Mouse (Mus musculus) right cerebral cortex, postnatal 14 days (tissue): ENCODE measurements at regions not wholly inside any gene's neighbourhood (a gene's known extent, or its start where the extent isn't known, plus 50 kb on each side); places are given as distances from the start of the nearest gene placed in this dataset.
A peak's percentile ranks its signal among the peaks of the same experiment; 100 is the strongest.
"Not testable (repeated sequence)": the region's sequence is repeated elsewhere in the genome, so short reads cannot be mapped to it uniquely, and the experiment has no call there.

Experiments used
- DNase-seq: peaks from one replicate; pipeline ENCODE4 v3.0.0; 2022

DNA sequence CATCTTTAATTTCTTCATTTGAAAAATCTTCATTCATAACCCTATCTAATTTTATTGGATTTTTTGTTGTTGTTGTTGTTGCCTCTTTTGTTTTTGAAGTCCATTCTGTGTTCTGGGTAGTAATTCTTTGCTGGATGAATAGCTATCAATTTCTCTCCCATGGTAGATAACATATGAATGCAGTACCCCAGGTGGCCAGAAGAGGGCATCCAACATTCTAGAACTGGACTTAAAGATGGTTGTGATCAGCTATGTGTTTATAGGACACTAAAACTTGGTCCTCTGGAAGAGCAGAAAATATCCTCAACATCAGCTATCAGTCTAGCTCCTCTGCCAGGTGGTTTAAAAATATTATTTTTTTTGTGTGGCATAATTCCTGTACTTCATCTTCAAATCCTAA, 73.0 kb downstream of the Prl2c3 start:
- not testable (repeated sequence) for DNase-seq

DNA sequence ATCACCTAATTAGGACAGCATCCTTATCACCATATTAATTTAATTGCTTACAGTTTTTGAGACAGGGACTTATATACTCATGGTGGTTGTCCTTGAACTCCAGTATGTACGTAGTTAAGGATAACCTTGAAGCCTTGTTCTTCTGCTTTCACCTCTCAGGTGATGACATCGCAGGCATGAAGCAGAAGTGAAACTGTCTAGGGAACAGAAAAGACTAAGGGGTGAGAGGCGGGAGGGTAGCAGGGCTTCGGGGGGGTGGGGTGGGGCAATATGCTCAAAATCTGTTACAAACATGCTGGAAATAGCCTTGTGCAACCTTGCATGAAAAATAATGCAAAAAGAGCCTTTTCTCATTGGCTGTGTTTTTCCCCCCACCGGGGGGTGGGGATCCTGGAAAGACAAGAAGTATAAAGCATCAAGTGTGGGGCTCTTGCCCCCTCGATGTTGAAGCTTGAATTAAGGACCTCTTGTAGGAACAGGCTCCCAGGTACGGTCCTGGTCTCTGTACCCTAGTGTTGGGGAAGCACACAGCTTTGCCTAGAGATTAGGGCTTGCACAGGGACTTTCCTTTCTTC, 81.8 kb downstream of the Prl2c3 start:
- DNase-seq: not testable (repeated sequence)

GRCm38 (mm10) chr13:12711471-12712273, 88.2 kb downstream of the Prl2c3 start:
- no peak for DNase-seq

DNA sequence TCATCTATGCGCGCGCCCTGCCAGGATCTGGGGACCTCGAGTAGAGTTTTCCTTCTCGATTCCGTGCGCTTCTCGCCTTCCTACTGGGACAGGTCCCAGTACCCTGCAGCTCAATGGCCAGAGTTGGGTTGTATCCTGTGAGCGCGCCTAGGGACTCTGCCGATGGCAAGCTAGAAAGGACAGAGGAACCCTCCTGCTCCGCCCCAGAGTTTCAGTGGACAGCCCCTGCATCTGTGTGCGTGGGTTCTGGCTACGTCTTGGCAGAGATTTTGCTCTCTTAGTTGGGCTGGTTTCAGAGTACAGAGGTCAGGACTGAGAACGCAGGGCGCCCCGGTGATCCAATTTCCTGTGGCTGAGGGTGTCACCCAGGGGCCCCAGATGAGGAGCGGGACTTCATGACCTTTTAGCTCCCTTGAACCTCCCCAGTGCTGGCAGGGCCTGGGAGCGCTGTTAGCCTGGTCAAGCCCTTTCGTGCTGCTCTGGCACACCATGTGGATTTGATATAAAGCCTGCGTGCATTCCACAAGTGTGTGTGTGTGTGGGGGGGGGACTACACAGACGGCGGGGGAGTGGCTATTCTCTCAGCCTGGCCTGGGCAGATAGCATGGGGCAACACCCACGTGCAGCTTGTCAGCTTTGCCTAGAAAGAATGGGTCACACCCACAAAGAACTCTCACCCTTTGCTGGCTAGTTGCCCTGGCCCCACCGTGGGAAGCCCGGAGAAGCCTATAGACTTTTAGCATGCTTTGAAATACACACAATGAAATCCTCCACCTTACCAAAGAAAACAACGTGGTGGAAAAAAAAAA, 96.9 kb downstream of the Prl2c3 start:
- not testable (repeated sequence) for DNase-seq

DNA sequence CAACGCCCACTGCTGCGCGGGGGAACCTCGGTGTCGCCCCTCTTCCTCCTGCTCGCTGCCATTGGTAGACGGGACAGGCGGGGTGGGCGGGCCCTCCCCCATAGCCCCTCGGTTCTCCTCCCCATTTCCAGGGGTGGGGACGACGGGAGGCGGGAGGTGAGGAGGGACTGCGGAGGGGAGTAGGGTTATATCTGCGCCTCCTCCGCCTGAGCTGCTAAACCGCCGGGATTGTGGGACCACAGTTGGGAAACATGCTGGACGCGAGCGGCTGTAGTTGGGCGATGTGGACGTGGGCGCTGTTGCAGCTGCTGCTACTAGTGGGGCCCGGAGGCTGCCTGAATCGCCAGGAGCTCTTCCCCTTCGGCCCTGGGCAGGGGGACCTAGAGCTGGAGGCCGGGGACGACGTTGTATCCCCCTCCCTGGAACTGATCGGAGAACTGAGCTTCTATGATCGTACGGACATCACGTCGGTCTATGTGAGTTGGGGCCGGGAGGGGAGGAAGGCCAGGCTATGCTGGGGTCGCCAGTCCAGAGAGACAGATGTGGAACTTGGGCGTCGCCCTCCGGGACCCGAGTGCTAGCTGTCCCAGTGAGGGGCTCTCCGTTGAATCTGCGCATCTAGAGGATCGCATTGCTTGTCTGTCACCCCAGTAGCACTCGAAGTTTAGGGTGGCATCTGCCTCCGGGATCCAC, 97.6 kb downstream of the Prl2c3 start:
- DNase-seq: not testable (repeated sequence)

GRCm38 (mm10) chr13:12693593-12694118, 106.2 kb downstream of the Prl2c3 start:
- DNase-seq: not testable (repeated sequence)

DNA sequence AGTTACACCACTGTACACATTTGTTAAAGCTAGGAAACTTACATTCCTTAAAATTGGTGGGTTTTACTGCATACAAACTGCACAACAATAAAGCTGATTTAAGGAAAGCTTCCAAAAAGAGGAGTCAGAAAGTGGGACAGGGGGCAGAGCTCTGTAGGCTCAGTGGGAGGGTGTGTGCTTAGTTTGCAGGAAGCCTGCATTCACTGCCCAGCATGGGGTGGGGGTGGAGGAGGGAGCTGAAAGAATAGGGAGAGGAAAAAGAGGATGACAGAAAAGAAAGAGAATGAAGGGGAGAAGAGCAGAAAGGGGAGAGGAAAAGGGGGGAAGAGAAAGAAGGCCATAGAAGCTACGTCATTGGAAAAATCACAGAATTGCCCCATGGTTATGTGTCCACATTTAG, 111.1 kb downstream of the Prl2c3 start:
- DNase-seq: not testable (repeated sequence)

DNA sequence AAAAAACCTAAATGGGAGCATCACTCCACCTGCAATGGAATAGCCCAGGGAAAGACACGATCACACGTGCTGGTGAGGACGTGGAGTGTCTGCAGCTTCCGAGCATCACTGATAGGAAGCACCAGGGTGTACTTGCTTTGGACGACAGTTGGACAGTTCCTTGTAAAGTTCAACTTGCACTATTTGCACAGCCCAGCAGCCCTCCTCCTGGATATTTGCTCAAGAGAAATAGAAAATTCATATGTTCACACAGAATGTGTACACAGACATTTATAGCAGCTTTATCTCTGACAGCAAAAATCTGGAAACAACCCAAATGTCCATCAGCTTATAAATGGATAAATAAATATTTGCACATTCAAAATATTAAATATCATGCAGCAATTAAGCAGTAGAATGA, 111.7 kb downstream of the Prl2c3 start:
- DNase-seq: not testable (repeated sequence)

DNA sequence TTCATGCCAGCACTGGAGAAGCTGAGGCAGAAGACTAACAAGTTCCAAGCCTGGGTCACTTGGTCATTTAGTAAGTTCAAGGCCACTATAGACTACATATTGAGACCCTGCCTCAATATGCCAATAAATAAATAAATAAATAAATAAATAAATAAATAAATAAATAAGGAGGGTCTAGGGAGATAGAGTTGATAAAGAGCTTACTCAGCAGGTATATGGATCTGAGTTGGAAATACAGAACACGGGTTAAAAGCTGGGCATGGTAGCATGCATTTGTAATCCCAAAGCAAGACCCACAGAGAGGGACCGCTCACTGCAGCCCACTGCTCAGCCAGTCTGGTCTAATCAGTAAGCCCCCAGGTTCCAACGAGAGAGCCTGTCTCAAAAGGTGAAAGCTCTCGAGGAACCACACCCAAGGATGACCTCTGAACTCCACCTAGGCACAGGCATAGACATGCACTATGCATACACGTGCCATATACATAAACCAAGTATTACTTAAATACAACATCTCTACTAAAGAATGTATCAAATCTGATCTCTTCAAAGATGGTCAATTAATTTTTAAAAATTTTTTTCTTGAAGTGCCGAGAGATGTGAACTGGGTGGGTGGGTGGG, 115.4 kb downstream of the Ero1lb start:
- not testable (repeated sequence) for DNase-seq

DNA sequence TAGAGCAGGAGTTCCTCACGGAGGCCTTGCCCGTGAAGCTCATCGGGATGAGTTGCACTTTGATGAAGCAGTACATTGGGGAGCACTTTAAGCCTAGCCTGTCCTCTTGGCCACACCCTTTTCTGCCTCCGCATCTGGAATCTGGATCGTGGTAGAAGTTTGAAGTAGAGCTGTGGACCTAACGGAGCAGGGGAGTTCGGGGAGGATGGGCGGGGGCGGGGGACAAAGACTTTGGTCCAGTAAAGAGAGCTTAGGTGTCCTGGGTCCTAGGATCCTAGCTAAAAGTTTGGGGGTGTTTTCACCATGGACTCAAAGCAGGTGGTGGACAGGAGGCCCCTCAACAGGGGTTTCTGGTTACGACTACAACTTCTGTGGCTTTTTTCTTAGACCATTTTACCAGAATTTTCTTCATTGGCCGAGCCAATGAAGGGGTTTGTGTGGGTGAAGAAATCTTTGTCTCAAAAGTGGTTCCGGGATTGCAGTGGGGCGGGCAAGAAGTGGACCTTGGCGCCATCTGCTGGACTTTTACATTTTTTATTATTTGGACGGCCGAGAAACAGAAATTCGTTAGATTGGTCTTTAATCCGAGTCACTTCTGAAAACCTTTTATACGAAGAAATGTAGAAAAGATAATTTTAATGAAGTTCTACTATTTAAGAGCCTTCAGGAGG, 114.7 kb downstream of the Ero1lb start:
- DNase-seq: peak; percentile 12

- no peak for DNase-seq
These were observed 111.7 kb downstream of the Ero1lb start for GRCm38 (mm10) chr13:12677372-12677771.

- not testable (repeated sequence) for DNase-seq
These were observed 105.3 kb downstream of the Ero1lb start for GRCm38 (mm10) chr13:12671011-12671410.

DNA sequence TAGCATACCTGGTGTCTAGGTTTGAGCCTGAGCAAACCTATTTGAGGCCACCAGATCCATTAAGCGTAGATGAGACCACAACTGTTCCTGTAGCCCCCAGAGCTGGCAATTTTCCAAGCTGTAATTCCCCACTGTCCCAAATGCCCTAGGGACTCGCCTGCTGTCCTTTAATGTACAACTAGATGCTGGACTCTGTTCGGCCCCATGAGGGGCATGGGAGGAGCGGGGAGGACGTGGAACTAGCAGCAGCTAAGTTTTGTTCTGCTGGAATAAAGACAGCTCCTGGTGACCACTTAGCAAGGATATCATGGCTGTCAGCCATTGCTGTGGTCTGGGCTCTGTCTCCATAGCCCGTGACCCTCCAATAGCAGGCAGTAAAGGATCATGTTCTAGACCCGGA, 103.1 kb downstream of the Ero1lb start:
- not testable (repeated sequence) for DNase-seq

DNA sequence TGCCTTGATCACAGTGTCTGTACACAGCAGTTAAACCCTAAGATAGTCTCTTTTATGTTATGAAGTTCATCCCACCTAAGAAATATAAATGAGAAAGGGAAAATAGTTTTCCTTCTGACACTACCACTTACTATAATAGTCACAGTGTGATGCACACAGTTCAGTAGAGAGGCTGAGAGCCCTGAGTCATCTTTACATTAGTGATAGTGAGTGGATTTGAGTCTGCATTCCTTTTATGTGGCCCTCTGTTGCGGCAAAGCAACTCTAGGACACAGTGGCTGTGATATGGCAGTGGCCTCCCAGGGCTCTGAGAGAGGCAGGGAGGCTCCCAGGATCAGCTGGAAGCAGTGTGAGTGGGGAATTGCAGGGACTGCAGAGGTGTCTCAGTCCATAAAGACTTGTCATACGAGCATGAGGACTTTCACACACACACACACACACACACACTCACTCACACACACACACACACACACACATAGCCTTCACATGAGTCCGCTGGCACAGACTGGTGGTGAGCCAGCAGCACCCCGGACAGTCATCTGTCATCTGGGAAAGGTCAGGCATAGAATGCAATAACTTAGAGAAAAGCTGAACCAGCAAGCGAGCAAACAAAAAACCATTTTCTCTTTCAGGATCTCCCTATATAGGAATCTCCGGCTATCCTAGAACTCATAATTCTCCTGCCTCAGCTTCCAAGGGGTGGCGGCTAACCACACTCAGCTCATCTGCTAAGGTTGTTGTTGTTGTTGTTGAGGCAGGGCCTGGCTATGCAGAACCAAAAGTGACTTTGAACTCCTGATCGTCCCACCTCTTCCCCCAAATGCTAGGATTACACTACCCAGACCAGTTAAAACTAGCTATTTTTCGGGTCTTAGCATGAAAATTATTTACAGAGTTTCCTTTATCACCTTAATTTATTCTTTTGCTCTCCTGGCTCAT, 102.3 kb downstream of the Ero1lb start:
- DNase-seq: not testable (repeated sequence)

- not testable (repeated sequence) for DNase-seq
These were observed 100.4 kb downstream of the Ero1lb start for GRCm38 (mm10) chr13:12666050-12666449.
